Mouse (Mus musculus): ENCODE data around the gene Lpar1. TPM values are rescaled to one million over a fixed set of nuclear protein-coding genes. Genes with fewer than 3 reads are reported as not detected.

Gene Lpar1
- polyA plus RNA-seq, 1 experiment from 2014 or later, result 0.47 TPM

GRCm38 (mm10) chr4:58419225-58419624, 134.5 kb downstream of the Lpar1 start:
- H3K4me3 ChIP-seq (ENCODE audit: inconsistent target), result no peak overlapping the region
- H3K79me2 ChIP-seq (ENCODE audit: inconsistent target), result no peaks in the 10 kb centered on the region
- no peak overlapping the region for H3K27ac ChIP-seq
- H3K36me3 ChIP-seq (ENCODE audit: inconsistent target), result no peaks in the 10 kb centered on the region
- 30% methylated on average over 5 of the region's 5 CpGs for WGBS (ENCODE audit: missing documents)

- Histone ChIP-seq H3K79me2 (ENCODE audit: inconsistent target) (no peaks in the 10 kb centered on the region), H3K4me3 (ENCODE audit: inconsistent target) (no peak overlapping the region), H3K27ac (no peak overlapping the region), H3K36me3 (ENCODE audit: inconsistent target) (no peaks in the 10 kb centered on the region)
- WGBS (ENCODE audit: missing documents), result 62% methylated on average over 4 of the region's 4 CpGs
These were observed 136.4 kb downstream of the Lpar1 start for GRCm38 (mm10) chr4:58417319-58417718.

- H3K27ac ChIP-seq, result no peak overlapping the region
- no peaks in the 10 kb centered on the region for H3K36me3 ChIP-seq (ENCODE audit: inconsistent target)
- 97% methylated on average over 3 of the region's 3 CpGs for WGBS (ENCODE audit: missing documents)
- no peaks in the 10 kb centered on the region for H3K79me2 ChIP-seq (ENCODE audit: inconsistent target)
- no peak overlapping the region for H3K4me3 ChIP-seq (ENCODE audit: inconsistent target)
These were observed 138.2 kb downstream of the Lpar1 start for GRCm38 (mm10) chr4:58415537-58415936.

- WGBS (ENCODE audit: missing documents), result 86% methylated on average over 13 of the region's 13 CpGs
- Histone ChIP-seq H3K79me2 (ENCODE audit: inconsistent target) (no peaks in the 10 kb centered on the region), H3K27ac (no peak overlapping the region), H3K36me3 (ENCODE audit: inconsistent target) (no peaks in the 10 kb centered on the region), H3K4me3 (ENCODE audit: inconsistent target) (no peak overlapping the region)
These were observed 140.2 kb downstream of the Lpar1 start for GRCm38 (mm10) chr4:58413188-58414185.

- Histone ChIP-seq H3K4me3 (ENCODE audit: inconsistent target) (no peak overlapping the region), H3K36me3 (ENCODE audit: inconsistent target) (no peaks in the 10 kb centered on the region), H3K79me2 (ENCODE audit: inconsistent target) (no peaks in the 10 kb centered on the region), H3K27ac (no peak overlapping the region)
- WGBS (ENCODE audit: missing documents), result 25% methylated on average over 4 of the region's 4 CpGs
These were observed 151.7 kb downstream of the Lpar1 start for GRCm38 (mm10) chr4:58401973-58402501.

GRCm38 (mm10) chr4:58400861-58401341, 152.8 kb downstream of the Lpar1 start:
- Histone ChIP-seq H3K36me3 (ENCODE audit: inconsistent target) (no peaks in the 10 kb centered on the region), H3K4me3 (ENCODE audit: inconsistent target) (no peak overlapping the region), H3K27ac (no peak overlapping the region), H3K79me2 (ENCODE audit: inconsistent target) (no peaks in the 10 kb centered on the region)
- 93% methylated on average over 12 of the region's 12 CpGs for WGBS (ENCODE audit: missing documents)

Other genes with a start within 250 kb of the Lpar1 start
- gene Olfr267, start 233.8 kb upstream of the Lpar1 start, polyA plus RNA-seq (2018), result not detected in 3 replicates

All from macrophage (primary cell).